Mouse (Mus musculus): ENCODE data around the gene Kif16b.

Kif16b gene

GRCm38 (mm10) chr2:142646863-142647262 lies 254.5 kb downstream of the Kif16b start:
- DNase-seq: no peak

DNA sequence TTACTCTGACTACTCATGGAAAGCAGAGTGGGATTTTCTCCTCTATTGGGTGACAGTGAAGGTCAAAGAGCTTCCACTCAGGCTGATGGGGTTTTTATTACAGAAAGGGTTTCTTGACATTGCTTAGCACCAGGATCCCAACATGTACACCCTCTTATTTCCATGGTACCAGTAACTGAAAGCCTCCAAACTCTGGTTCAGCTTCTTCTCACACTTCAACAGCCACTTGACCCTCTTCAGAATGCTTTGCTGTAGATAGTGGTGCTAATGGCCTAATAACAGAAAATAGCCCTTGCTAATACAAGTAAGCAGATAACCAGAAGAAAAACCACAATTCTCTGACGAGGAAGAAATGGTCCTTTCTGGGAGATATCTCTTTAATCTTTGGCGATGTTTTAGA lies 259.6 kb downstream of the Kif16b start:
- DNase-seq: no peak

DNA sequence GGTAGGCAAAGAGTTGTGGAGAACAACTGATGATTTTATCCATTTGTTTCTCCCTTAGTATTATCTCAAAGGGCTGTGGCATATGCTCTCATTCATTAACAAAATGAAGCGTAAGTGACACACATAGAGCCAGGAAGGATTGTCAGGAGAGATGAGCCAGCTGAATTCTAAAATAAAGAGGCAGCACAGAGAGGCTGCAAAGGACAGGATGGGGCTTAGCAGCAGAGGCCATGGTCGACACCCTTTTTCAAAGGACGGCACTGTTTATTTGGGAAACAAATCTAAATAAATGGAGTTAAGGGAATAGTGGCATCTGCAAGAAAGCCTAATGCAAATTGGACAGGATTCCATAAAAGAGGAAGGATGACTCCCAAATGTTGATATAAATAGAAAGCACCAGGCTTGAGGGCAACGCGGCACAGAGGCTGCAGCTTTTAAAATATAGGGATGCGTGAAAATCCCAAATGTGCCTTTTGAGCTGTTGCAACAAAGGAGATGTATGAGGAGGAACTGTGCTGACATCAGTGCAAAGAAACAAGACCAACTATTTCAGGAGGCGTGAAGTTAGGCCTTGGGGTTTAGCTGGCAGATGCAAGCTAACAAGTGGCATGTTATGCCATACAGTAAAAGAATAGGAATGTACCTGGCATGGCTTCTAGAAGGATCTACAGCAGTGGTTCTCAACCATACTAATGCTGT lies 265.6 kb downstream of the Kif16b start:
- peak in 1 of 2 experiments; percentile 39 for DNase-seq

DNA sequence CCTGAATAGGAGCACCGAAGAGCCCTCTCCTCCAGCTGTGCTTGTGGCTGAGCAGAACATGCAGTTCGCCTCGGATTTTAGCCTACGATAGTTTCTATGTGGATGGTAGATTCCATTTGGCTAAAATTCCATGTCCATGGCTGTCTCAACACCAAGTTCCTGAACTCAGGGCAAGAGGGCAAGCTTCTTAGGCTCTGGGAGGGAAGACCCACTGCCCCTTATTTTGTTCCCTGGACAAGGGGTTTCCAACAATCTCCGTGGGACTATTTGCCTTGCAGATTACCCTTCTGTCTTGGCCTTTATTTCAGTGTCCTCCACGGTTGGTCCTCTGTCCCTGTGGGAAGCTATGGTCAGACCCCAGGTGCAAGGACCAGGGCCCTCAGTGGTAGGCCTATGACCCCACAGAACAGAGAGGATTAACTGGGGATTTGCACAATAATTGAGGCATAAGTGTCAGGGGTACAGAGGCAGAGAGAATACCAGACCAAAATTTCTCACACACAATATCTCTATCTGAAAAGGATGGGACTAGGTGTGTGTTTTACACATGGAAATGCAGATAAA lies 267.3 kb downstream of the Kif16b start:
- no peak for DNase-seq

- peak; percentile 46 to 55 for DNase-seq
Measured at GRCm38 (mm10) chr2:142629523-142630312, 271.6 kb downstream of the Kif16b start.

DNA sequence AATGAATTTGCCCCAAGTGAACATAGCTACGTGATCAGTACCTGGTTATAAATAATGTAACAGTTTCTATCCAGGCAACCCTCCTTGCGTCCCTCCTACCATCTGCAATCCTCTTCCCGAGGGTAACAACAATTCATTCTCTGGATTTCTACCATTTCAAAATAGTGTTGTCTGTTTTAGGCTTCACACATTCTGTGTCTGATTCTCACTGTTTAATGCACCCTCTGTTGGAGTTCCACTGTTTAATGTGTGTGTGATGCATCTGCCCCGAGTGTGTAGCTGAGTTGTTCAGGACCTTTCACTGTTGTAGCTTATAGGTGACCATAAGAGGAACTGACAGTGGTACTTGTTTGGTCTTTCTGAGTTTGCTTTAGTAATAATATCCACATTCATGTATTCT lies 275.6 kb downstream of the Kif16b start:
- no peak for DNase-seq

DNA sequence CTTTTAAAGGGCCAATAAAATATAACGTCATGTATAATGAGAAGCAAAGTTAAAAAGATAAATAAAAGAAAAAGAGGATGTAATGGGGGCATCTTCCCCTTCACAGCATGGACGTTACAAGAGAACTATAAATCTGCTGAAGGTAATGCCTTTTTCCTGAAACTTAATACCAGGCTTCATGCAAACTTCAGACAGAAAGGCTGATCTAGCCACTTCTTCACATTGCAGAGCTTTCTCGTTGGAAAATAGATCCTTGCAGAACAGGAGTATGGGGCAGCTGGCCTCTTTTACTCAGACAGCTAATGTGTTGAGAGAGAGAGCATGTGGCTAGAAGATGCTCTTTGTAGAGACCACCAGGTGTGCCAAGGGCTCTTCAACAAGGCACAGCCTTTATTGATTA lies 276.2 kb downstream of the Kif16b start:
- no peak for DNase-seq

DNA sequence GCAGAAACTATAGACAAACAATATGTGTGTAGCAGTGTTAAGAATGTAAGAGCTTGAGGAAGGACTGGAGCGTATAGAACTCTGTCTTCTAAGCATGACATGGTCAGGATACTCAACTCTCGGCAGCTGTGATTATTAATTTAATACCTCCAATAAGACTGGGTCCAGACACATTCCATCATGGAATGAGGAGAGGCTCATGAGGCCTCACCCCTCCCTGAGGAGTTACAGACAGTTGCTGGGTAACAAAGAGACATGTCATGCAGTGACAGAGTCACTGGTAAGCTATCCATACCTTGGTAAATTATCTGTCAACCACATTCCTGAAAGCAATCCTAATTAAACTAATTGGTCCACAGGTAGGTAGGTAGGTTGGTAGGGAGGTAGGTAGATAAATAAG lies 277.1 kb downstream of the Kif16b start:
- no peak for DNase-seq

DNA sequence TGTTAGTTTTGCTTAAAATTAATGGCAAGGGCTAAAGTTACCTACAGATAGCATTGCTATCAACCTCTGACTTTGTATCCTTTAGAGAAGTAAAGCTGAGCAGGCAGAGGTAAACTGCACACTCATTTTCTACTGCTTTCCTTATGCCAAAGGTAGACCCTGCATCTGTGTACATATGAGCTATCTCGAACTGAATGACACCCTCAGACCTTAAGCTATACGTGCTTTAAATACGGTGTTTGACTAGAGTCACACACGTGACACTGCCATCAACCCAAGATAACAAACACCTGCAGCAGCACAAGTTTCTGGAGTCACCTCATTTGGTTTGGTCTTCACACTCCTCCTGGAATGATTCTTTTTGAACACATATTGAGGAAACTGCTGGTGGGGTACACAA lies 280.2 kb downstream of the Kif16b start:
- DNase-seq: no peak

DNA sequence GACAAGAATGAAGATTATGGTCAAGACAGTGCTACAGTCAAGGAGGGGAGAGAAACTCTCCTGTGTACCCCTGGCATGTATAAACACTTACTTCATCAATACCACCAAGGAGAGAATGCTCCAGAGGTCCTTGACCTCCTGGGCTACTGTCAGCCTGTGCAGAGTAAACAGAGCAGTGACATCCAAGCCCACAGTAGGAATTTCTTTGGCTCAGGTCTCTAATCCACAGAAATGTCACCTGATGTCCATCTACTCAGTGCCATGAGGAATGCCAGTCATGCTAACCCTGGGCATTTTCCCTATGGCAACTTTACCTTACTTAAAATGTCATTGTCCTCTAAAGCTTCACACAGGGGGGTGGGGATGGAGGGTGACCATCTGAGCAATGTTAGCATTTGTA lies 281.4 kb downstream of the Kif16b start:
- no peak for DNase-seq

DNA sequence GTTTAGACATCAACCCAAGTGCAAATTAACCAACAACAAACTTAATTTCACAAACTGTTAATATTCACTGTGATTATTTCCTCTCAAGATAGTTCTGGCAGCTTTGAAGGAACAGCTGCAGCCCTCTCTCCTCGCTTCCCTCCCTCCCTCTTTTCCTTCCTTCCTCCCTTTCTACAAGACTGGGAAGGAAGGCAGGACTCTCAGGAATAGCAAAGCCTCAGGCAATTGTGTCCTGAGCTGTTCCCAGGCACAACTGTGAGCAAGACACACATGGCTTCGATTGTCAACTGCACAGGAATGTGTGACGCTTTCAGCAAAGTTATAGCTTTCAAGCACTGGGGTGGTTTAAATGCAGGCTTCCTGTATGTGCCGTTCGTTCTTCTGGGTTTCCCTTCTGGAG lies 286.8 kb downstream of the Kif16b start:
- DNase-seq: no peak

DNA sequence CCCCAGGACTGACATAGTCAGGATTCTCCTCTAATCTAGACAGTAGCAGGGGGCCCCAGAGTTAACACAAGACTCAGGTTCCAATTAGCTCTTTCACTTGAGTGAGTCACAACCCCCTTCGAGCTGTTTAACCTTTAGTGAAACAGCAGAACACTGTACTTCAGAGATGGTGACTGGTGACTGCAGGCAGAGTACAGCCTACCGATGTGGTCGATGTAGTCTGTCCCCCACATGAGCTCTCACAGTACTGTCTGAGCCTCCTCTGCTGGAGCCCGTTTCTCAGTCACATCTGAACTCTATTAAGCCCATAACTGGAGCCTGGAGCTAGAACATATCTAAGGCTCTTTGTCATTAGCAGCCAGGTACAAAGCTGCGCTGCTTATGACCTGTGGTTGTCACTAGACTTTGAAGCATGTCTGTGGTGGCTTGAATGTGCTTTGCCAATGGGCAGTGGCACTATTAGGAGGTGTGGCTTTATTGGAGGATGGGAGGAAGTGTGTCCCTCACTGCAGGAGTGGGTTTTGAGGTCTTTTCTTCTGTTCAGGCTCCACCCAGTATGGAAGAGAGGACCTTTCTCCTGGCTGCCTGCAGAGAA lies 288.9 kb downstream of the Kif16b start:
- no peak for DNase-seq

GRCm38 (mm10) chr2:142611113-142611512 lies 290.2 kb downstream of the Kif16b start:
- peak; percentile 79 to 82 for DNase-seq

DNA sequence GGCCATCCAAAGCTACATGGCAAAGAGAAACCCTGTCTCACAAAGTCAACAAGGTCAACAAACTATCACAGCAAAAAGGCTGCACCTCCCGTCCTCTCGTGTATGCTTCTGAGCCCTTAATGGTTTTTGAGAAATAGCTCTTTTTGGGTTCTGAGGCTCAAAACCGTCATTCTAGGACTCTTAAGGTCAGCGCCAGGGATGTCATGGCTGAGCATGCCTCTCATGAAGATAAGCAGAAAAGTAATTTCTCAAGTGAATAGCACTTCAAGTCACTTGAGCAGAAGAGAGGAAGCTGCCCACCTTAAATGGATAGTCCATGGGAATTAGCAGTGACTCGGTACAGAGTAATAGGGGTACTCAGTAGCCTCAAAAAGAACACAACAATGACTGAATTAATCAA lies 291.1 kb downstream of the Kif16b start:
- DNase-seq: no peak

GRCm38 (mm10) chr2:142608778-142609177 lies 292.6 kb downstream of the Kif16b start:
- DNase-seq: peak; percentile 84 to 86

DNA sequence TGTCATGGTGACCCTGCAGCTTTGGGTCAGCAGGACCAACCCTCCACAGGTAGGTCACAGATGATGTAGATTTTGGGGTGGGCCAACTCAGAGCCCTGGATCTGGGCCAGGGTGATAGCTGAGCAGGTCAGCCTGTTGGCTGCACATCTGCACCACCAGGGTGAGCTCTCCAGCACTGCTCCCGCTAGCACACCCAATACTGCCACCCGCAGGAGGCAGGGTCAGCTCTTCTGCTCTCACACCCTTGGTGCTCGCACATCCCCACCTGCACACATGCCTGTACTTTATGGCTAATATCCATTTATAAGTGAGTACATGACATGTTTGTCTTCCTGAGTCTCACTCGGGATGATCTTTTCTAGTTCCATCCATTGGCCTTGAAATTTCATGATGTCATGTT lies 296.6 kb downstream of the Kif16b start:
- no peak for DNase-seq

GRCm38 (mm10) chr2:142603210-142603609 lies 298.1 kb downstream of the Kif16b start:
- DNase-seq: no peak

GRCm38 (mm10) chr2:142599235-142599634 lies 302.1 kb downstream of the Kif16b start:
- DNase-seq: no peak

- peak; percentile 36 to 46 for DNase-seq
Measured at GRCm38 (mm10) chr2:142596176-142597170, 304.9 kb downstream of the Kif16b start.

- no peak for DNase-seq
Measured at GRCm38 (mm10) chr2:142590938-142591337, 310.4 kb downstream of the Kif16b start.

DNA sequence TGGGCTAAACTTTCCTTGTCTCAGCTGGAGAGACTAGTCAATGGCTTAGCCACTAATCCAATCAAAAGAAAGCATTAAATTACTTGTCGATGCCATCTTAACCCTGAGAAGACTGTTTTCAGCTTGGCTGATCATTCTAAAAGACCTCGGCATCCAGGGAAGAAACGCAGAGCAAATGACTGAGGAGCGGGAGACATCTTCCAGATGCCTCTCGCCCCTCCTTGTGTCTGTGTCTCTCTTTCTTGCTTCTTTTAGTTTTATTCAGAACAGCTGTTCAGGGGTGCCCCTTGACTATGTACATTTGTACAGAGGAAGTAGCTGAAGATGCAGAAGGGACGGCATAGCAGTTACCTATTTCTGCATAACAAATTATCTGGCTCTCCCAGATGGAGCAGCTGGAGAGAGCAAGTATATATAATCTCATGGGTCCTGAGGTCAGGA lies 311.0 kb downstream of the Kif16b start:
- no peak for DNase-seq

Data from cerebellum, postnatal 14 days (tissue).